Mouse (Mus musculus) urinary bladder, postnatal 25 days (tissue): ENCODE results near the gene Brat1.

Experiments
- DNase-seq: peaks from one replicate; pipeline ENCODE4 v3.0.0; 2022; ENCODE audit warnings: low spot score

The Brat1 gene

GRCm38 (mm10) chr5:140743706-140744131 lies 38.9 kb downstream of the Brat1 start:
- no peak for DNase-seq

- peak; percentile 12 for DNase-seq
Measured at GRCm38 (mm10) chr5:140748425-140748824, 43.6 kb downstream of the Brat1 start.

GRCm38 (mm10) chr5:140749062-140749875 lies 44.5 kb downstream of the Brat1 start:
- DNase-seq: peak; percentile 68

- no peak for DNase-seq
Measured at GRCm38 (mm10) chr5:140750925-140751324, 46.1 kb downstream of the Brat1 start.

GRCm38 (mm10) chr5:140752041-140752440 lies 47.2 kb downstream of the Brat1 start:
- DNase-seq: no peak

GRCm38 (mm10) chr5:140752639-140753038 lies 47.8 kb downstream of the Brat1 start:
- no peak for DNase-seq

- DNase-seq: no peak
Measured at GRCm38 (mm10) chr5:140753223-140753622, 48.4 kb downstream of the Brat1 start.

- DNase-seq: no peak
Measured at GRCm38 (mm10) chr5:140758864-140759263, 54.1 kb downstream of the Brat1 start.

GRCm38 (mm10) chr5:140762540-140762939 lies 57.7 kb downstream of the Brat1 start:
- no peak for DNase-seq

GRCm38 (mm10) chr5:140764921-140765613 lies 60.3 kb downstream of the Brat1 start:
- no peak for DNase-seq

GRCm38 (mm10) chr5:140766566-140766965 lies 61.8 kb downstream of the Brat1 start:
- DNase-seq: no peak

GRCm38 (mm10) chr5:140767704-140768141 lies 62.9 kb downstream of the Brat1 start:
- DNase-seq: peak; percentile 36

GRCm38 (mm10) chr5:140768333-140768732 lies 63.5 kb downstream of the Brat1 start:
- no peak for DNase-seq
